Mouse (Mus musculus): ENCODE results near the gene Tmem37. TPM values are rescaled to one million over a fixed set of nuclear protein-coding genes. Genes with fewer than 3 reads are reported as not detected.
"Not testable (repeated sequence)": the region's sequence is repeated elsewhere in the genome, so short reads cannot be mapped to it uniquely, and the experiment has no call there.

The Tmem37 gene
- polyA plus RNA-seq, 1 experiment from 2014 or later = 201 TPM

- no peak overlapping the region for H3K4me2 ChIP-seq (ENCODE audit: low read depth, low read length)
- WGBS (ENCODE audit: insufficient replicate concordance) = 54% methylated on average over 3 of the region's 3 CpGs
- no peak overlapping the region for H3K4me3 ChIP-seq (ENCODE audit: low read depth, low read length)
- H3K4me1 ChIP-seq (ENCODE audit: insufficient read depth) = peaks cover 4% of the 10 kb centered on the region
- H3K27me3 ChIP-seq (ENCODE audit: insufficient read depth, low read length) = no peaks in the 10 kb centered on the region
- H3K9me3 ChIP-seq (ENCODE audit: low read length) = no peaks in the 10 kb centered on the region
- DNase-seq = no peak
- no peak for TF ChIP-seq CTCF (IDR thresholded peaks at IDR 0.05; ENCODE audit: low read depth)
- H3K27ac ChIP-seq (ENCODE audit: low read depth) = no peak overlapping the region
- H3K36me3 ChIP-seq (replicated peaks; ENCODE audit: insufficient read depth, low read length) = no peaks in the 10 kb centered on the region
- no peak overlapping the region for H3K9ac ChIP-seq (replicated peaks)
- no peak for ATAC-seq
Observed at GRCm38 (mm10) chr1:120094920-120095319, 21.0 kb upstream of the Tmem37 start.

- not testable (repeated sequence) for H3K9me3 ChIP-seq (ENCODE audit: low read length); H3K36me3 ChIP-seq (replicated peaks; ENCODE audit: insufficient read depth, low read length); H3K4me1 ChIP-seq (ENCODE audit: insufficient read depth); H3K4me3 ChIP-seq (ENCODE audit: low read depth, low read length); H3K27me3 ChIP-seq (ENCODE audit: insufficient read depth, low read length); H3K27ac ChIP-seq (ENCODE audit: low read depth); H3K9ac ChIP-seq (replicated peaks); H3K4me2 ChIP-seq (ENCODE audit: low read depth, low read length)
- peak; percentile 88 for DNase-seq
- peak; percentile 93 for TF ChIP-seq CTCF (IDR thresholded peaks at IDR 0.05; ENCODE audit: low read depth)
- 48% methylated on average over 11 of the region's 14 CpGs for WGBS (ENCODE audit: insufficient replicate concordance)
- peak; percentile 76 for ATAC-seq
Observed at GRCm38 (mm10) chr1:120093482-120094134, 19.7 kb upstream of the Tmem37 start.

- TF ChIP-seq EP300 (IDR thresholded peaks at IDR 0.05; ENCODE audit: low read depth) (no peak), CTCF (IDR thresholded peaks at IDR 0.05; ENCODE audit: low read depth) (no peak)
- no peak overlapping the region for H3K27ac ChIP-seq (ENCODE audit: low read depth)
- H3K36me3 ChIP-seq (replicated peaks; ENCODE audit: insufficient read depth, low read length) = no peaks in the 10 kb centered on the region
- H3K9me3 ChIP-seq (ENCODE audit: low read length) = no peaks in the 10 kb centered on the region
- no peak overlapping the region for H3K4me3 ChIP-seq (ENCODE audit: low read depth, low read length)
- 0 out of 2 replicates have a peak, but pooled peaks cover 3% of the 10 kb centered on the region for H3K4me1 ChIP-seq (ENCODE audit: insufficient read depth)
- no peak overlapping the region for H3K4me2 ChIP-seq (ENCODE audit: low read depth, low read length)
- ATAC-seq (no peak), DNase-seq (no peak)
- H3K27me3 ChIP-seq (ENCODE audit: insufficient read depth, low read length) = no peaks in the 10 kb centered on the region
- H3K9ac ChIP-seq (replicated peaks) = no peak overlapping the region
- WGBS (ENCODE audit: insufficient replicate concordance) = 63% methylated on average over 8 of the region's 8 CpGs
Observed at GRCm38 (mm10) chr1:120090880-120091570, 17.2 kb upstream of the Tmem37 start.

DNA sequence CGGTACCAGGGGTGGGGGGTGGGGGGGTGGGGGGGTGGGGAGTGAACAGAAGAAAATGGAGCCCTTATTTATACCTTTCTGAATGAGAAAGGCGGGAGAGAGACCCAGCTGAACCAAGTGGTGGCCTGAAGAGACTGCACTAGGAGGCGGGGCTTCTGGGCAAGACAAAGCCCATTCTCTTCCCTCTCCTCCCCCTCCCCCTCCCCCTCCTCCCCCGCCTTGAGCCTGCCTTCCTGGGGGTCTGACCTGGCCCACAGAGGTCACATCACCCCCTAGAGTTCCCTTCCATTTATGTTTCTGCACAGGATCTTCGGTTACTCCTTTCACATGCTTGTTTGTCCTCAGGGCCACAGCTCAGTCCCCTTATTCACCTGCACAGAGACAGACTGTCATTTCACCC is 15.3 kb upstream of the Tmem37 start:
- 0 out of 2 replicates have a peak, but pooled peaks cover 3% of the 10 kb centered on the region for H3K4me1 ChIP-seq (ENCODE audit: insufficient read depth)
- no peak overlapping the region for H3K4me3 ChIP-seq (ENCODE audit: low read depth, low read length)
- TF ChIP-seq CTCF (IDR thresholded peaks at IDR 0.05; ENCODE audit: low read depth) (no peak), EP300 (IDR thresholded peaks at IDR 0.05; ENCODE audit: low read depth) (no peak)
- no peaks in the 10 kb centered on the region for H3K27me3 ChIP-seq (ENCODE audit: insufficient read depth, low read length)
- H3K9ac ChIP-seq (replicated peaks) = no peak overlapping the region
- WGBS (ENCODE audit: insufficient replicate concordance) = 53% methylated on average over 5 of the region's 5 CpGs
- H3K9me3 ChIP-seq (ENCODE audit: low read length) = no peaks in the 10 kb centered on the region
- H3K27ac ChIP-seq (ENCODE audit: low read depth) = no peak overlapping the region
- H3K4me2 ChIP-seq (ENCODE audit: low read depth, low read length) = no peak overlapping the region
- H3K36me3 ChIP-seq (replicated peaks; ENCODE audit: insufficient read depth, low read length) = no peaks in the 10 kb centered on the region
- ATAC-seq (no peak), DNase-seq (no peak)

DNA sequence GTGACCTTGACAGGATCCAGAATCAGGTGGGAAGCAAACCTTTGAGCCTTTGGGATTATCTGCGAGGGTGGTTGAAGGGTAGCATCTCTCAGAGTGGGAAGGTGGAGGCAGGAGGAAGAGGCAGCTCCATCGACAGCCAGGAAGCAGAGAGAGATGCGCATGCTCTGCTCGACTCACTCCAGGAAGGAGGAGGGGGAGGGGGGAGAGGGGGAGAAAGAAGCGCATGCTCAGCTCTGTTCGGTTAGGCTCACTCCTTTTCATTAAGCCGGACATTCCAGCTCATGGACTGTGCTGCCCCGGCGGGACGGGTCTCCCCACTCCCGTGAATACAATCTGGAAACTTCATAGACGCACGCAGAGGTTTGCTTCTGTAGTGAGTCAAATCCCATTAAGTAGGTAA is 12.8 kb upstream of the Tmem37 start:
- Histone ChIP-seq H3K4me2 (ENCODE audit: low read depth, low read length) (no peak overlapping the region), H3K9me3 (ENCODE audit: low read length) (no peaks in the 10 kb centered on the region), H3K27ac (ENCODE audit: low read depth) (no peak overlapping the region), H3K4me1 (ENCODE audit: insufficient read depth) (peaks cover 11% of the 10 kb centered on the region; the same call in 1 of the 2 replicates), H3K9ac (replicated peaks) (no peak overlapping the region), H3K36me3 (replicated peaks; ENCODE audit: insufficient read depth, low read length) (no peaks in the 10 kb centered on the region), H3K27me3 (ENCODE audit: insufficient read depth, low read length) (no peaks in the 10 kb centered on the region), H3K4me3 (ENCODE audit: low read depth, low read length) (no peak overlapping the region)
- WGBS (ENCODE audit: insufficient replicate concordance) = 67% methylated on average over 13 of the region's 13 CpGs
- DNase-seq = no peak
- no peak for ATAC-seq
- TF ChIP-seq EP300 (IDR thresholded peaks at IDR 0.05; ENCODE audit: low read depth) = no peak
- no peak for TF ChIP-seq CTCF (IDR thresholded peaks at IDR 0.05; ENCODE audit: low read depth)

- Histone ChIP-seq H3K27ac (ENCODE audit: low read depth) (no peak overlapping the region), H3K27me3 (ENCODE audit: insufficient read depth, low read length) (no peaks in the 10 kb centered on the region), H3K9ac (replicated peaks) (no peak overlapping the region), H3K36me3 (replicated peaks; ENCODE audit: insufficient read depth, low read length) (no peaks in the 10 kb centered on the region), H3K4me2 (ENCODE audit: low read depth, low read length) (no peak overlapping the region), H3K4me1 (ENCODE audit: insufficient read depth) (peaks cover 11% of the 10 kb centered on the region; the same call in 1 of the 2 replicates), H3K9me3 (ENCODE audit: low read length) (no peaks in the 10 kb centered on the region), H3K4me3 (ENCODE audit: low read depth, low read length) (no peak overlapping the region)
- 68% methylated on average over 3 of the region's 3 CpGs for WGBS (ENCODE audit: insufficient replicate concordance)
- ATAC-seq (no peak), DNase-seq (no peak)
- no peak for TF ChIP-seq EP300 (IDR thresholded peaks at IDR 0.05; ENCODE audit: low read depth)
- TF ChIP-seq CTCF (IDR thresholded peaks at IDR 0.05; ENCODE audit: low read depth) = no peak
Observed at GRCm38 (mm10) chr1:120085696-120086095, 11.8 kb upstream of the Tmem37 start.

All from liver, postnatal 0 days (tissue).